Mouse (Mus musculus) heart, embryonic 13.5 days (tissue): Measurements from ENCODE around the gene Zfp746. TPM values are rescaled to one million over a fixed set of nuclear protein-coding genes. Genes with fewer than 3 reads are reported as not detected.
"Not testable (repeated sequence)": the region's sequence is repeated elsewhere in the genome, so short reads cannot be mapped to it uniquely, and the experiment has no call there.

Experiments used
- ATAC-seq: fragments of 200-750 bp; cut with Nextera tagmentation; 2 replicates; pipeline ENCODE4 v1.8.0; 2017; ENCODE audit warnings: moderate TSS enrichment; ENCODE audit not compliant: insufficient number of reproducible peaks, low FRiP score, low TSS enrichment; ENCODE audit errors: extremely low read depth
- H3K27ac ChIP-seq: fragments of 300-500 bp; sonication (generic); replicated peaks from 2 replicates; pipeline ENCODE4 v1.5.1; 2015; ENCODE audit warnings: moderate library complexity, mild to moderate bottlenecking, inconsistent platforms
- H3K27me3 ChIP-seq: fragments of 300-500 bp; sonication (generic); replicated peaks from 2 replicates; pipeline ENCODE4 v1.6.1; 2015; ENCODE audit warnings: mild to moderate bottlenecking, inconsistent platforms
- H3K36me3 ChIP-seq: fragments of 300-500 bp; sonication (generic); 2 replicates; pipeline ENCODE4 v1.6.1; 2015; ENCODE audit warnings: mild to moderate bottlenecking, inconsistent platforms
- H3K4me1 ChIP-seq: fragments of 300-500 bp; sonication (generic); 2 replicates; pipeline ENCODE4 v1.6.1; 2015; ENCODE audit warnings: inconsistent platforms
- H3K4me2 ChIP-seq: fragments of 300-500 bp; sonication (generic); 2 replicates; pipeline ENCODE4 v1.6.1; 2015; ENCODE audit warnings: inconsistent platforms, mild to moderate bottlenecking, moderate library complexity
- H3K4me3 ChIP-seq: fragments of 300-500 bp; sonication (generic); 2 replicates; pipeline ENCODE4 v1.5.1; 2015; ENCODE audit warnings: moderate library complexity, mild to moderate bottlenecking, inconsistent platforms
- H3K9ac ChIP-seq: fragments of 300-500 bp; sonication (generic); 2 replicates; pipeline ENCODE4 v1.6.1; 2015; ENCODE audit warnings: inconsistent platforms, mild to moderate bottlenecking, moderate library complexity
- H3K9me3 ChIP-seq: fragments of 300-500 bp; sonication (generic); 2 replicates; pipeline ENCODE4 v1.6.1; 2016; ENCODE audit warnings: inconsistent platforms
- WGBS: fragments of 180-500 bp; shearing (Covaris S2); methylation state at CpG from one replicate; pipeline ENCODE4 v1.1.7; 2015; ENCODE audit warnings: mixed read lengths; 5-methylcytosine and 5-hydroxymethylcytosine counted together
- polyA plus RNA-seq: library from polyadenylated mRNA; unstranded; fragments of >200 nt; fragmentation: Nextera tagmentation; extraction: Ambion mirVana; gene quantifications from 2 replicates; pipeline ENCODE4 v1.2.1, GENCODE M21; 2015

Gene Zfp746
- polyA plus RNA-seq, result 8.2 and 8.3 TPM in 2 replicates

GRCm38 (mm10) chr6:48086471-48086878 lies at the start of gene Zfp746:
Gene Zfp746 (minus strand): TSS chr6:48086593.
- H3K4me1 ChIP-seq, result peaks cover 11% of the 10 kb centered on the region
- peak within 1 kb of the TSS; percentile 72 for H3K4me2 ChIP-seq
- ATAC-seq, result peak; percentile 84
- peak within 1 kb of the TSS; percentile 96 for H3K9ac ChIP-seq
- H3K4me3 ChIP-seq, result peak within 1 kb of the TSS; percentile 79
- peak within 1 kb of the TSS; percentile 74 for H3K27ac ChIP-seq
- no peaks in the 10 kb centered on the region for H3K9me3 ChIP-seq
- WGBS, result under 1% methylated on average over 53 of the region's 53 CpGs
- peaks cover 31% of the 10 kb centered on the region for H3K36me3 ChIP-seq
- H3K27me3 ChIP-seq, result peaks cover 12% of the 10 kb centered on the region

GRCm38 (mm10) chr6:48121092-48121491 lies 34.7 kb upstream of the Zfp746 start:
- ATAC-seq, result peak; percentile 76

GRCm38 (mm10) chr6:48116036-48116435 lies 29.6 kb upstream of the Zfp746 start:
- no peak overlapping the region for H3K27ac ChIP-seq
- H3K4me1 ChIP-seq, result no peaks in the 10 kb centered on the region
- H3K9ac ChIP-seq, result no peak overlapping the region
- no peak overlapping the region for H3K4me2 ChIP-seq
- peaks cover 6% of the 10 kb centered on the region; the same call in 1 of the 2 replicates for H3K9me3 ChIP-seq
- ATAC-seq, result no peak
- WGBS, result 52% methylated on average over 3 of the region's 3 CpGs
- H3K27me3 ChIP-seq, result no peaks in the 10 kb centered on the region
- no peaks in the 10 kb centered on the region for H3K36me3 ChIP-seq
- no peak overlapping the region for H3K4me3 ChIP-seq

More at GRCm38 (mm10) chr6:48121092-48121491, 34.7 kb upstream of the Zfp746 start:
- H3K4me2 ChIP-seq, H3K36me3 ChIP-seq, H3K9ac ChIP-seq, H3K9me3 ChIP-seq, H3K4me1 ChIP-seq, H3K27ac ChIP-seq, H3K4me3 ChIP-seq, H3K27me3 ChIP-seq: not testable (repeated sequence)
- 67% methylated on average over 4 of the region's 4 CpGs for WGBS

- H3K27ac ChIP-seq, result no peak overlapping the region
- peak overlapping the region; percentile 79 for H3K4me3 ChIP-seq
- H3K4me2 ChIP-seq, result peak overlapping the region; percentile 72
- peaks cover 12% of the 10 kb centered on the region for H3K27me3 ChIP-seq
- no peak for ATAC-seq
- H3K9ac ChIP-seq, result no peak overlapping the region
- peaks cover 24% of the 10 kb centered on the region for H3K36me3 ChIP-seq
- H3K4me1 ChIP-seq, result peaks cover 11% of the 10 kb centered on the region
- no peaks in the 10 kb centered on the region for H3K9me3 ChIP-seq
- 36% methylated on average over 14 of the region's 14 CpGs for WGBS
Observed at GRCm38 (mm10) chr6:48086957-48087715, 743 bp upstream of the Zfp746 start.

- Histone ChIP-seq H3K4me1 (peaks cover 11% of the 10 kb centered on the region), H3K4me3 (peak overlapping the region; percentile 79), H3K27me3 (peaks cover 12% of the 10 kb centered on the region), H3K9ac (peak overlapping the region; percentile 96), H3K4me2 (peak overlapping the region; percentile 72), H3K27ac (peak overlapping the region; percentile 74), H3K36me3 (peaks cover 38% of the 10 kb centered on the region), H3K9me3 (no peaks in the 10 kb centered on the region)
- 3% methylated on average over 63 of the region's 72 CpGs for WGBS
- ATAC-seq, result peak; percentile 74
Observed at GRCm38 (mm10) chr6:48085521-48086404, 630 bp downstream of the Zfp746 start.

- no peak for ATAC-seq
- H3K9ac ChIP-seq, result no peak overlapping the region
- H3K4me1 ChIP-seq, result peaks cover 11% of the 10 kb centered on the region
Observed at GRCm38 (mm10) chr6:48083733-48084191, 2.6 kb downstream of the Zfp746 start.

GRCm38 (mm10) chr6:48081952-48082351 lies 4.4 kb downstream of the Zfp746 start:
- no peaks in the 10 kb centered on the region for H3K9me3 ChIP-seq
- no peak overlapping the region for H3K27ac ChIP-seq
- no peaks in the 10 kb centered on the region for H3K27me3 ChIP-seq
- WGBS, result 95% methylated on average over 3 of the region's 3 CpGs
- H3K4me1 ChIP-seq, result peaks cover 11% of the 10 kb centered on the region
- no peak overlapping the region for H3K4me2 ChIP-seq
- H3K4me3 ChIP-seq, result no peak overlapping the region
- peaks cover 76% of the 10 kb centered on the region for H3K36me3 ChIP-seq
- no peak for ATAC-seq
- H3K9ac ChIP-seq, result no peak overlapping the region

More at GRCm38 (mm10) chr6:48083733-48084191, 2.6 kb downstream of the Zfp746 start:
- Histone ChIP-seq H3K36me3 (peaks cover 58% of the 10 kb centered on the region), H3K27ac (no peak overlapping the region), H3K9me3 (no peaks in the 10 kb centered on the region), H3K4me3 (no peak overlapping the region), H3K4me2 (no peak overlapping the region), H3K27me3 (peaks cover 5% of the 10 kb centered on the region; the same call in 1 of the 2 replicates)
- 87% methylated on average over 6 of the region's 6 CpGs for WGBS

GRCm38 (mm10) chr6:48081021-48081420 lies 5.4 kb downstream of the Zfp746 start:
- H3K9ac ChIP-seq, result no peak overlapping the region
- 87% methylated on average over 5 of the region's 5 CpGs for WGBS
- H3K4me1 ChIP-seq, result peaks cover 11% of the 10 kb centered on the region
- H3K4me2 ChIP-seq, result no peak overlapping the region
- H3K27me3 ChIP-seq, result no peaks in the 10 kb centered on the region
- peaks cover 85% of the 10 kb centered on the region for H3K36me3 ChIP-seq
- no peak overlapping the region for H3K4me3 ChIP-seq
- H3K27ac ChIP-seq, result no peak overlapping the region
- ATAC-seq, result no peak
- no peaks in the 10 kb centered on the region for H3K9me3 ChIP-seq

- no peak overlapping the region for H3K4me3 ChIP-seq
- no peak for ATAC-seq
- WGBS, result 72% methylated on average over 5 of the region's 5 CpGs
- H3K36me3 ChIP-seq, result peaks cover 83% of the 10 kb centered on the region
- H3K9ac ChIP-seq, result no peak overlapping the region
- H3K27me3 ChIP-seq, result no peaks in the 10 kb centered on the region
- H3K4me1 ChIP-seq, result no peaks in the 10 kb centered on the region
- no peak overlapping the region for H3K4me2 ChIP-seq
- no peaks in the 10 kb centered on the region for H3K9me3 ChIP-seq
- H3K27ac ChIP-seq, result no peak overlapping the region
Observed at GRCm38 (mm10) chr6:48073316-48073715, 13.1 kb downstream of the Zfp746 start.

- WGBS, result 89% methylated on average over 3 of the region's 3 CpGs
- no peak overlapping the region for H3K27ac ChIP-seq
- ATAC-seq, result no peak
- peaks cover 83% of the 10 kb centered on the region for H3K36me3 ChIP-seq
- no peaks in the 10 kb centered on the region for H3K4me1 ChIP-seq
- no peaks in the 10 kb centered on the region for H3K27me3 ChIP-seq
- H3K4me2 ChIP-seq, result no peak overlapping the region
- H3K9me3 ChIP-seq, result no peaks in the 10 kb centered on the region
- H3K4me3 ChIP-seq, result no peak overlapping the region
- no peak overlapping the region for H3K9ac ChIP-seq
Observed at GRCm38 (mm10) chr6:48067492-48067891, 18.9 kb downstream of the Zfp746 start.

- no peak overlapping the region for H3K4me2 ChIP-seq
- no peak overlapping the region for H3K27ac ChIP-seq
- no peaks in the 10 kb centered on the region for H3K9me3 ChIP-seq
- 89% methylated on average over 6 of the region's 6 CpGs for WGBS
- no peak for ATAC-seq
- no peaks in the 10 kb centered on the region for H3K27me3 ChIP-seq
- H3K4me3 ChIP-seq, result no peak overlapping the region
- H3K9ac ChIP-seq, result no peak overlapping the region
- H3K36me3 ChIP-seq, result peaks cover 90% of the 10 kb centered on the region
- 0 out of 2 replicates have a peak, but pooled peaks cover 3% of the 10 kb centered on the region for H3K4me1 ChIP-seq
Observed at GRCm38 (mm10) chr6:48065587-48066075, 20.8 kb downstream of the Zfp746 start.
